Mouse (Mus musculus) lung, adult 2 months (tissue): ENCODE data around the gene Ifitm1. TPM values are rescaled to one million over a fixed set of nuclear protein-coding genes. Genes with fewer than 3 reads are reported as not detected.
"Not testable (repeated sequence)": the region's sequence is repeated elsewhere in the genome, so short reads cannot be mapped to it uniquely, and the experiment has no call there.

Experiments
- DNase-seq: peaks from one replicate; pipeline ENCODE4 v3.0.0; 2022
- H3K4me1 ChIP-seq: fragments of 200-500 bp; 2 replicates; pipeline ENCODE4 v1.6.1; 2011; ENCODE audit warnings: low read length; ENCODE audit not compliant: control insufficient read depth, insufficient read depth
- H3K4me3 ChIP-seq: fragments of 200-500 bp; replicated peaks from 2 replicates; pipeline ENCODE3; 2011; ENCODE audit warnings: low read depth, mild to moderate bottlenecking, control low read depth, low read length; ENCODE audit errors: extremely low read depth
- CTCF ChIP-seq: fragments of 200-500 bp; IDR thresholded peaks from 2 replicates; pipeline ENCODE4 v1.5.1; 2011; ENCODE audit warnings: mild to moderate bottlenecking, low read length, control low read depth; ENCODE audit not compliant: insufficient read depth
- POLR2A ChIP-seq: fragments of 200-500 bp; IDR thresholded peaks from 2 replicates; pipeline ENCODE4 v1.6.1; 2011; ENCODE audit warnings: low read depth, mild to moderate bottlenecking, control low read depth, low read length, borderline replicate concordance; ENCODE audit errors: extremely low read depth
- WGBS: fragments of 180-500 bp; shearing (Covaris S2); methylation state at CpG from one replicate; pipeline ENCODE4 v1.1.7; 2018; 5-methylcytosine and 5-hydroxymethylcytosine counted together
- polyA plus RNA-seq: library from polyadenylated mRNA; depleted of rRNA; stranded (reverse); fragments of >200 nt; gene quantifications from 2 replicates; pipeline ENCODE4 v1.2.3, GENCODE M21; 2012; rRNA removed

Ifitm1 gene
- polyA plus RNA-seq, 1 experiment: 261 TPM

DNA sequence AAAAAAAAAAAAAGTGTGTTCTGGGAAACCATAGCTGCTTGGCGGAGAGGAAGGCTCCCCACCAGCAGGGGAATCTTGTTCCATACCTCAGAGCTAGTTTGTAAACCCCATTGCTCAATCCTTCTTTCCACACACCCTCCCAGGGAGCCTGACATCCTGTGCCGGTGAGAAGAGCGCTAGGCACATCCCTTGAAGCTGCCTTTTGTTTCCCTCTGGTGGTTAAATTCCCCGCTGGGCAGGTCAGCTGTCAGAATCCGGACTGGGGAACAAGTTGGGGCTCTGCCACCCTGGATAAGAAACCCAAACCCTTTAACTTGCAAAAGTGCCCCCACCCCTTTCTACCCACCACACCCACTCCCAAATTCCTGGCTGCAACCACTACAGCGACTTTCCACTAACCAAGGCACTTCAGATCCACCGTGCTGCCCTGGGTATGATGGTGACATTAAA is 41.3 kb downstream of the Ifitm1 start:
- TF ChIP-seq CTCF: peak; percentile 43; the same call in 1 of the 2 replicates
- TF ChIP-seq POLR2A: no peak
- Histone ChIP-seq H3K4me1 (no peaks in the 10 kb centered on the region; the same call in 1 of the 2 replicates), H3K4me3 (no peak overlapping the region)
- peak; percentile 51 for DNase-seq
- WGBS: 13% methylated on average over 7 of the region's 7 CpGs

DNA sequence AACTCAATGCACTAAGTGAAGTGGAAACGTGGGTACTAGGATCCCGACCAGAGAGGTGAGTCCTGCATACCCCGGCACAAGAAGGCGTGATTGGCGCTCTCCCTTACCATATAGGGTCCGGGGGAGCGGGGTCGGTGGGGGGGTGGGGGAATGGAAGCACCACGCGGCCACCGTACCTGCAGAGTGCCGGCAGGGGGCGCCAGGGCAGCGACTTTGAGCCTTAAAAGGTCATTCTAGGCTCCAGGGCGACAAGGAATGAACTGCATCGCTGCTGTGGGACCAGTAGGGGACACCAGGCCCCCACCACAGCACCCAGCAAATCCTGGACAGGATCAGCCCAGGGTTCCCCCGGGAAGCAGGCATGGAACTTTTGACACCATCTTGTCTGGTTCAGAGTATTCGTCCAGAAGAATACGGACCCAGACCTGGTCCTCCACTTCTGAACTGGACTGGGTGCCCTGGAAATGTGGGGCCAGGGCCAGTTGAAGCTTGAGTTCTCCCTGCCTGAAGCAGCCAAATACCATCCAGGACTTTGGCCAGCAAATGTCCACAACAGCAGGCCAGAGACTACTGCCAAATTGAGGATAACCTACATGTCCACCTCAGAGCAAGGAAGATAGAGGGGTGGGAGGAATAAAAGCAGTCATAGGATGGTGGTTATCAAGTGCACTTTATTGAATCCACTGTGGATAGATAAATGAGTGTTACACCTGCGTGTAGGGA is 42.1 kb downstream of the Ifitm1 start:
- 5% methylated on average over 20 of the region's 20 CpGs for WGBS
- Histone ChIP-seq H3K4me1 (no peaks in the 10 kb centered on the region; the same call in 1 of the 2 replicates), H3K4me3 (peak overlapping the region; percentile 93)
- peak; percentile 78 for DNase-seq
- TF ChIP-seq CTCF (peak; percentile 94), POLR2A (peak; percentile 47; the same call in 1 of the 2 replicates)

- DNase-seq: peak; percentile 21
- TF ChIP-seq POLR2A (no peak; the same call in 1 of the 2 replicates), CTCF (no peak)
- WGBS: 49% methylated on average over 9 of the region's 9 CpGs
- no peaks in the 10 kb centered on the region; the same call in 1 of the 2 replicates for H3K4me1 ChIP-seq
- H3K4me3 ChIP-seq: peak overlapping the region; percentile 93
Observed at GRCm38 (mm10) chr7:141009665-141010064, 42.6 kb downstream of the Ifitm1 start.

DNA sequence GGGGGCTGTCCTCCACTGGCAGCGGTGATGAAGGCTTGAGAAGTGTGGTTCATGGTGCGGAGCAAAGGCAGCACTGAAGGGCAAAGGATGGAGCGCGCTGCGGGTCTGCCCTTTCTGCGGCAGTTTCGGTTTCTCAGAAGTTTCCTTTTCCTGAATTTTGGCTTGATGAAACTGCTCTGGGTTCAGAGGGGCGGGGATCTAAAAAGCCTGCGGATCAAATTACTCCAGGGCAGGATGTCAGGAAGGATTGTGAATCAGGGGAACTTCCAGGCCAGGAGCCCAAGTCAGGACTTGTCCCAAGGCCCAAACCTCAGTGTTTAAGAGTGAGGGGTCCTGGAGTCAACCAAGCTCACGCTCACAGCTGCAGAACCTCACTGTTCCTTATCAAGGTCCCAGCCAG is 43.6 kb downstream of the Ifitm1 start, which contains the start of gene Ifitm3:
Gene Ifitm3 (minus strand): TSS at position 178 of the 400 bp plus-strand sequence.
- DNase-seq: peak; percentile 58
- TF ChIP-seq POLR2A (peak; percentile 93; the same call in 1 of the 2 replicates), CTCF (no peak)
- peak within 1 kb of the TSS; percentile 93 for H3K4me3 ChIP-seq

DNA sequence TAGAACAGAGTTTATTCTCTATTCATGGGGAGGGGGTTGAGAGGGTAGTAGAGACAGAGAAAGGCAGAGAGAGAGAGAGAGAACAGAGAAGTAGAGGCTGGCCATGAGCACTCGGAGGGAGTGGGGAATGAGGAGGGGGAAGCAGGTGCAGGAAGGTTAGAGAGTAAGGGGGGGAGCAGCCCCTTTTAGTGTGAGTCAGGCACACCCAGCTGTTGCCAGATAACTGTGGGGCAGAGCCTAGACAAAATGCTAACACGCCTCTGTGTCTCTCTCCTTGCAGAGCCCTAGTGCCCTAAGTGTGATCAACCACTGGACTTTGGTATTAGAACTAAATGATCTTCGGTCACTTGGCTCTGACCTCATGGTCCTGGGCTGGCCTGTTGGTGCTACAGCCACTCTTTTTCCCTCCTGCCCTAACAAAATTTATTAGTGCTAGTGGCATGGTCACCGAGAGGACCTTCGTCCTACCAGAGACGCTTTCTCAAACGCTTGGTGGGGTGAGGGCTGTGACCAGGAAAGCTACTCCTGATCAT is 44.3 kb downstream of the Ifitm1 start:
- DNase-seq: no peak
- WGBS: 94% methylated on average over 7 of the region's 7 CpGs

More for the DNA sequence above, 43.6 kb downstream of the Ifitm1 start, which contains the start of gene Ifitm3:
- 3% methylated on average over 10 of the region's 10 CpGs for WGBS
- no peaks in the 10 kb centered on the region; the same call in 1 of the 2 replicates for H3K4me1 ChIP-seq

GRCm38 (mm10) chr7:141016707-141017697 is 50.0 kb downstream of the Ifitm1 start:
- Histone ChIP-seq H3K4me3 (no peak overlapping the region), H3K4me1 (no peaks in the 10 kb centered on the region)
- DNase-seq: no peak
- no peak for TF ChIP-seq POLR2A
- TF ChIP-seq CTCF: no peak
- 80% methylated on average over 10 of the region's 10 CpGs for WGBS

More for the DNA sequence above, 44.3 kb downstream of the Ifitm1 start:
- TF ChIP-seq CTCF: no peak
- TF ChIP-seq POLR2A: no peak
- H3K4me1 ChIP-seq: no peaks in the 10 kb centered on the region; the same call in 1 of the 2 replicates
- no peak overlapping the region for H3K4me3 ChIP-seq

DNA sequence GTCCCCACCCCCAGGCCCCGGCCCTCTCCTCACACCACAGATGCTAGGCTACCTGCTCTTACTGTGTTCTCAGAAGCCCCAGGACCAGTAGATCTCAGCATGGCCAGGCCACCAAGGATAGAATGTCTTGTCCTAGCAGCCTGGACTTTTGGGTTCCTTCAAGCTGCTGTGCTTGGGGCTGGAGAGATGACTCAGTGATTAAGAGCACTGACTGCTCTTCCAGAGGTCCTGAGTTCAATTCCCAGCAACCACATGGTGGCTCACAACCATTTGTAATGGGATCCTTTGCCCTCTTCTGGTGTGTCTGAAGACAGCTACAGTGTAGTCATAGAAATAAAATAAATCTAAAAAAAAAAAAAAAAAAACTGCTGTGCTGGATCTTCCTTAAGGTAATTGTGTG is 50.8 kb downstream of the Ifitm1 start, which contains the start of gene Ifitm6:
Gene Ifitm6 (minus strand): TSS at position 101 of the 400 bp plus-strand sequence.
- not testable (repeated sequence) for H3K4me1 ChIP-seq, DNase-seq, H3K4me3 ChIP-seq
- WGBS: 86% methylated on average over 1 of the region's 1 CpGs

DNA sequence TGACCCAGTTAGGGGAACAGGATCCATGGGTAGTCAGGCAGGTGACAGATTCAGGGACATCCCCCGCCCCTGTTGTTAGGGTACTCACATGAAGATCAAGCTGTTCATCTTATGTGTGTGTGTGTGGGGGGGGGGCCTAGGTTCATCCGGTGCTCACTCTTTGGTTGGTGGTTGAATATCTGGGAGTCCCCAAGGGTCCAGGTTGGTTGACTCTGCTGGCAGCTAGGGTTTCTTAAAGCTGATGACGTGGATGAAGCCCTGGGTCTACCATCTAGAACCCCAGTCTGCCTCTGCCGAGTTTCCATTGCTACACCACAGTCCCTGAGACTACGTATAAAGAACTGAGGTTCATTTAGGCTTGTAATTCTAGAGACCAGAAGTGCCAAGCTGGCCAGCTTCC is 52.0 kb downstream of the Ifitm1 start:
- Histone ChIP-seq H3K4me1 (no peaks in the 10 kb centered on the region), H3K4me3 (no peak overlapping the region)
- TF ChIP-seq POLR2A (no peak), CTCF (no peak)
- no peak for DNase-seq
- WGBS: 94% methylated on average over 5 of the region's 5 CpGs

Other genes with a start within 250 kb of the Ifitm1 start
- 6.4 and 16.6 TPM in 2 replicates for gene Cyp2e1, start 203.5 kb upstream of the Ifitm1 start, polyA plus RNA-seq
- 0.22 and 0.45 TPM in 2 replicates for gene Syce1, start 179.4 kb upstream of the Ifitm1 start, polyA plus RNA-seq
- 0.06 and 0.19 TPM in 2 replicates for gene Zfp941, start 145.0 kb upstream of the Ifitm1 start, polyA plus RNA-seq
- gene Urah, start 132.2 kb upstream of the Ifitm1 start, polyA plus RNA-seq: 19.7 and 23.3 TPM in 2 replicates
- gene Scgb1c1, start 121.7 kb upstream of the Ifitm1 start, polyA plus RNA-seq: 45.0 and 76.2 TPM in 2 replicates
- gene Odf3, start 119.4 kb upstream of the Ifitm1 start, polyA plus RNA-seq: 0.24 TPM in 1 of 2 replicates, not detected in the other
- gene Gm45785, start 110.9 kb upstream of the Ifitm1 start, polyA plus RNA-seq: 2.2 TPM in 1 of 2 replicates, not detected in the other
- 112 and 138 TPM in 2 replicates for gene Ric8a, start 110.3 kb upstream of the Ifitm1 start, polyA plus RNA-seq
- 25.5 and 30.5 TPM in 2 replicates for gene Bet1l, start 109.6 kb upstream of the Ifitm1 start, polyA plus RNA-seq
- gene Psmd13, start 85.3 kb upstream of the Ifitm1 start, polyA plus RNA-seq: 48.8 and 70.4 TPM in 2 replicates
- gene Sirt3, start 84.9 kb upstream of the Ifitm1 start, polyA plus RNA-seq: 21.1 and 27.0 TPM in 2 replicates
- 46.7 and 104 TPM in 2 replicates for gene Cox8b, start 66.8 kb upstream of the Ifitm1 start, polyA plus RNA-seq
- 0.07 and 0.31 TPM in 2 replicates for gene Nlrp6, start 46.3 kb upstream of the Ifitm1 start, polyA plus RNA-seq
- gene Pgghg, start 25.8 kb upstream of the Ifitm1 start, polyA plus RNA-seq: 38.1 and 39.3 TPM in 2 replicates
- 3.2 and 5.2 TPM in 2 replicates for gene Ifitm5, start 16.9 kb upstream of the Ifitm1 start, polyA plus RNA-seq
- gene Gm45717, start 11.3 kb upstream of the Ifitm1 start, polyA plus RNA-seq: 0.63 TPM in 1 of 2 replicates, not detected in the other
- gene Ifitm2, start 11.2 kb upstream of the Ifitm1 start, polyA plus RNA-seq: 1,180 and 1,190 TPM in 2 replicates
- 560 and 814 TPM in 2 replicates for gene Ifitm3, start 43.5 kb downstream of the Ifitm1 start, polyA plus RNA-seq
- gene Ifitm6, start 50.7 kb downstream of the Ifitm1 start, polyA plus RNA-seq: 10.6 and 24.3 TPM in 2 replicates
- gene Gm17387, start 61.9 kb downstream of the Ifitm1 start, polyA plus RNA-seq: not detected in 2 replicates
- gene B4galnt4, start 93.9 kb downstream of the Ifitm1 start, polyA plus RNA-seq: 0.33 and 0.36 TPM in 2 replicates
- gene Pkp3, start 111.0 kb downstream of the Ifitm1 start, polyA plus RNA-seq: 23.8 and 47.7 TPM in 2 replicates
- 40.5 and 40.6 TPM in 2 replicates for gene Sigirr, start 133.4 kb downstream of the Ifitm1 start, polyA plus RNA-seq
- 2.8 and 10.7 TPM in 2 replicates for gene Ano9, start 150.6 kb downstream of the Ifitm1 start, polyA plus RNA-seq
- gene Ptdss2, start 155.2 kb downstream of the Ifitm1 start, polyA plus RNA-seq: 22.9 and 24.1 TPM in 2 replicates
- gene Rnh1, start 205.6 kb downstream of the Ifitm1 start, polyA plus RNA-seq: 128 and 195 TPM in 2 replicates
- 77.3 and 91.5 TPM in 2 replicates for gene Hras, start 226.8 kb downstream of the Ifitm1 start, polyA plus RNA-seq
- gene Lrrc56, start 226.9 kb downstream of the Ifitm1 start, polyA plus RNA-seq: 15.8 TPM in 2 replicates
- gene Lmntd2, start 246.9 kb downstream of the Ifitm1 start, polyA plus RNA-seq: 4.4 and 5.6 TPM in 2 replicates
- 87.1 and 92.9 TPM in 2 replicates for gene Rassf7, start 248.6 kb downstream of the Ifitm1 start, polyA plus RNA-seq